Mouse (Mus musculus) C2C12 (cell line): ENCODE data around the gene Dffb. TPM values are rescaled to one million over a fixed set of nuclear protein-coding genes. Genes with fewer than 3 reads are reported as not detected.

ENCODE experiments used
- H3K27me3 ChIP-seq: one replicate; pipeline ENCODE4 v1.6.1; 2011; ENCODE audit not compliant: control insufficient read depth, insufficient read depth, insufficient read length
- H3K36me3 ChIP-seq: one replicate; pipeline ENCODE4 v1.6.1; 2011; ENCODE audit not compliant: control insufficient read depth, insufficient read depth
- H3K4me3 ChIP-seq: one replicate; pipeline ENCODE4 v1.5.1; 2011; ENCODE audit warnings: mild to moderate bottlenecking, control low read depth; ENCODE audit not compliant: poor library complexity, insufficient read depth, severe bottlenecking
- H3K79me2 ChIP-seq: one replicate; pipeline ENCODE4 v1.6.1; 2011; ENCODE audit not compliant: control insufficient read depth, insufficient read depth
- H3K79me3 ChIP-seq: one replicate; pipeline ENCODE4 v1.6.1; 2011; ENCODE audit warnings: low read depth, control low read depth
- H3ac ChIP-seq: one replicate; pipeline ENCODE3; 2011; ENCODE audit warnings: low read depth; ENCODE audit not compliant: control insufficient read depth, insufficient read length
- CEBPB ChIP-seq: IDR thresholded peaks from one replicate; pipeline ENCODE4 v1.6.1; 2011; ENCODE audit warnings: low read depth, mild to moderate bottlenecking, control low read depth, moderate library complexity
- CTCF ChIP-seq: IDR thresholded peaks from one replicate; pipeline ENCODE4 v1.5.1; 2011; ENCODE audit not compliant: control insufficient read depth, insufficient read depth, insufficient read length
- FOSL1 ChIP-seq: IDR thresholded peaks from one replicate; pipeline ENCODE4 v1.8.0; 2011; ENCODE audit warnings: mild to moderate bottlenecking, low read length; ENCODE audit not compliant: poor library complexity, insufficient read depth, severe bottlenecking
- MAX ChIP-seq: IDR thresholded peaks from one replicate; pipeline ENCODE4 v1.6.1; 2011; ENCODE audit warnings: mild to moderate bottlenecking, control low read depth
- MYOD1 ChIP-seq: IDR thresholded peaks from one replicate; pipeline ENCODE4 v1.6.1; 2011; ENCODE audit warnings: low read depth; ENCODE audit not compliant: control insufficient read depth, insufficient read length
- MYOG ChIP-seq: IDR thresholded peaks from one replicate; pipeline ENCODE4 v1.6.1; 2011; ENCODE audit not compliant: control insufficient read depth, insufficient read length; ENCODE audit errors: extremely low read depth
- USF1 ChIP-seq: IDR thresholded peaks from one replicate; pipeline ENCODE4 v1.6.1; 2011; ENCODE audit warnings: low read depth, mild to moderate bottlenecking, control low read depth, moderate library complexity
- polyA plus RNA-seq: library from polyadenylated mRNA; unstranded; fragments of >200 nt; fragmentation: generic; extraction: Trizol; gene quantifications from one replicate; pipeline ENCODE4 v1.2.1, GENCODE M21; 2012; ENCODE audit warnings: missing spikeins

Gene Dffb
- polyA plus RNA-seq, 1 experiment, result 3.2 TPM

DNA sequence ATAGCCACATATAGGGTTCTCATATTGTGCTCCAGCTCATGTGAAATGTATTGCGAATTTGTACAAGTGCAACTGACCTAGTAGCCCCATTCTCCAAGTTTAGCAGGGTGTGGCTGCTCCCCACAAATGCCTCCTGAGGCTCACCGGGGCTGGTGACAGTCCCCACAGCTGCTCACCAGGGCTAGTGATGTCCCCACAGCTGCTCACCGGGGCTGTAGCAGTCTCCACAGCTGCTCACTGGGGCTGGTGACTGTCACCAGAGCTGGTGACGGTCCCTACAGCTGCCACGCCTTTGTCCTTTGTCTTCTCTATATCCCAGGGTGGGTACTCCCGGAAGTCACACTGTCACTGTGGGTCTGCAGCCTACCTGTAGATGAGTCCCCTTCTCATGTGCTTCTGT, 31.3 kb upstream of the Dffb start:
- no peak overlapping the region for H3ac ChIP-seq
- TF ChIP-seq MAX (no peak), USF1 (no peak), MYOG (no peak), CEBPB (no peak)
- no peaks in the 10 kb centered on the region for H3K36me3 ChIP-seq
- H3K4me3 ChIP-seq, result no peak overlapping the region
- no peaks in the 10 kb centered on the region for H3K27me3 ChIP-seq
- H3K79me2 ChIP-seq, result no peaks in the 10 kb centered on the region
- H3K79me3 ChIP-seq, result no peaks in the 10 kb centered on the region

DNA sequence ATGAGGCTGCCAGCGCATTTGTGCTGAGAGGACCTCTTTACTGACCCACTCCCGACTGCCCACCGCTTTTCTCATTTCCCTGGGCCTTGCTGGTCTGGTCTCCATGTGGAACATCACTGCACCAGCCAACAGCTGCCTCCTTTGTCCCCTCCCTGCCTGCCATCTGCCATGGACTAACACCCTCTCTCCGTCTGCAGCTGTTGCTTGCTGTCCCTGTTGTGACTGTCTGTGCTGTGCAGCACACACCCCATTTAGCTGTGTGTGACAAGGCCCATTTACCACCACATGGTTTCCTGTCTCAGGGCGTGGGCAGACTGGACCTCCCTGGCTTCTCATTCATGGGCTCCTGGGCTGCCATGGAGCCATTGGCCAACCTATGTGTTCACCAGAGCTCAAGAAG, 30.6 kb upstream of the Dffb start:
- no peak overlapping the region for H3K4me3 ChIP-seq
- H3K79me2 ChIP-seq, result no peaks in the 10 kb centered on the region
- no peak for TF ChIP-seq CTCF
- no peak for TF ChIP-seq MYOG
- TF ChIP-seq CEBPB, result no peak
- TF ChIP-seq MAX, result no peak
- no peak for TF ChIP-seq USF1
- TF ChIP-seq FOSL1, result no peak
- TF ChIP-seq MYOD1, result no peak
- H3K79me3 ChIP-seq, result no peaks in the 10 kb centered on the region
- no peaks in the 10 kb centered on the region for H3K36me3 ChIP-seq
- no peaks in the 10 kb centered on the region for H3K27me3 ChIP-seq
- no peak overlapping the region for H3ac ChIP-seq

DNA sequence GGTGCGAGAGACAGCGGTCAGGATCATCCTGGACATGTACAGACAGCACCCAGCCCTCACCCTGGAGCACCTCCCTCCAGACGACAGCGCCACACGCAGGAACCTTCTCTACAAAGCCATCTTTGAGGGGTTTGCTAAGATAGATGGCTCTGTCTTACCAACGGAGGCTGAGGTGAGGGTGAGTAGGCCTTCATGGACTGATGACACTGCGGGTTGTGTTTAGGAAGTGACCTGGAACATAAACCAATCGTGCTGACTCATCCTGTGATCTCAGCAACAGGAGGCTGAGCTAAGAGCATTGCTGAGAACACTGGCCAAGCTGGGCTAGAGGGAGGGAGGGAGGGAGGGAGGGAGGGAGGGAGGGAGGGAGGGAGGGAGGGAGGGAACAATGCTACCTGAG, 18.6 kb upstream of the Dffb start:
- no peaks in the 10 kb centered on the region for H3K79me3 ChIP-seq
- TF ChIP-seq MYOG (no peak), FOSL1 (no peak), MYOD1 (no peak), MAX (no peak), CTCF (no peak), CEBPB (no peak), USF1 (no peak)
- no peaks in the 10 kb centered on the region for H3K79me2 ChIP-seq
- H3K36me3 ChIP-seq, result peaks cover 51% of the 10 kb centered on the region
- no peak overlapping the region for H3K4me3 ChIP-seq
- no peak overlapping the region for H3ac ChIP-seq
- H3K27me3 ChIP-seq, result no peaks in the 10 kb centered on the region

DNA sequence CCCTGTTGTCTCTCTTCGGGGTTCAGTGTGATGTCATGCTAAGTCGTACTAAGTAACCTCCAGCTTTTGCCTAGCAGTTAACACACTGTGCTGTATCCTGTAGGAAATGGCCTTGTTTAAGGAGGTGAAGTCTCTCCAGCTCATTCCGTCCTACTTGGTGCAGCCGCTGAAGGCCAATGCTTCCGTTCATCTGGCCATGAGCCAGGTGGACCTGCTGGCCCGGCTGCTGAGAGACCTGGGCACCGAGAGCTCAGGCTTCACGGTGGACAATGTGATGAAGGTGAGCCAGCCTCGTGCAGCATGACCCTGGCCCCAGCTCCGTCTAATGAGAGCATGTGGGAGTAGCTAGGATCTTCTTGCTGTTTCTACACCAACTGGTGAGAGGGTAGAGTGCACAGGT, 17.8 kb upstream of the Dffb start:
- no peak for TF ChIP-seq MYOD1
- TF ChIP-seq CEBPB, result no peak
- no peak for TF ChIP-seq USF1
- TF ChIP-seq MYOG, result no peak
- TF ChIP-seq MAX, result no peak
- no peak for TF ChIP-seq FOSL1
- no peak for TF ChIP-seq CTCF
- no peaks in the 10 kb centered on the region for H3K79me2 ChIP-seq
- peaks cover 50% of the 10 kb centered on the region for H3K36me3 ChIP-seq
- no peak overlapping the region for H3K4me3 ChIP-seq
- no peaks in the 10 kb centered on the region for H3K79me3 ChIP-seq
- no peaks in the 10 kb centered on the region for H3K27me3 ChIP-seq
- H3ac ChIP-seq, result no peak overlapping the region

DNA sequence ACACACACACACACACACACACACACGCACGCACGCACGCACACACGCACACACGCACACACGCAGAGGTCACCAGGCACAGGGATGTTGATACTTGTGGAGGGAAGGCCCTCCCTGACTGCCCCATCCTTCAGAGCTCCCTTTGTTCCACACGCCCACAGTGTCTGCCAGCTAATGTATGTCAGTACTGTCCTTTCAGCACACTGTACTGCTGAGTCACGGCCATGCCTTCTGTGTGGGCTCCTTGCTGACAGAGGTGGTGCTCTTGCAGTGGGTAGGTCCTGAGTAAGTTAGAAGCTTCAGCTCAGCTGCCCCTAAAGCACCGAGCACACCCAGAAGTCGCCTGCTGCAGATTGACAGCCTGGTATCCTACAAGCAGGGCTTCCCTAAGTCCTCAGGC, 5.5 kb upstream of the Dffb start:
- TF ChIP-seq MYOD1 (no peak), CEBPB (no peak), FOSL1 (no peak), USF1 (no peak), CTCF (no peak), MYOG (no peak), MAX (no peak)
- Histone ChIP-seq H3K36me3 (peaks cover 20% of the 10 kb centered on the region), H3K79me3 (peaks cover 19% of the 10 kb centered on the region)

DNA sequence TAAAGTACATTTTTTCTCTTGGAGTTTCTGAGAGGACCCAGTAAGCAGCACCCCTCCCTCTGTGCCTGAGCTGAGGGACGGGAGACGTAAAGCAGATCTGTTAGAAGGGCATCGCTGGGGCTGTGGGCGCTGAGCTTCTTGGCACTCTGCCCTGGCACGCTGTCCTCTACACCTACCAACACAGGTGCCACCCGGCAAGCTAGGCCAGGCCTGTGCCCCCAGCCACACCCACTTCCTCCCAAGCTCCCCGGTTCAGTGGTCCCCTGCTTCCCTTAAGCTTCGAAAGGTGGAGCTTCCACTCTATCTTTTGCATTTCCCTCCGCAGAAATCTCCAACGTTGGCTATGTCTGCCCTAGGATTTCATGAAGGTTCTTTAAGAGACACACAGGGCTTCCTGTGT, 4.3 kb upstream of the Dffb start:
- no peak overlapping the region for H3K4me3 ChIP-seq
- H3K36me3 ChIP-seq, result peaks cover 17% of the 10 kb centered on the region
- no peaks in the 10 kb centered on the region for H3K27me3 ChIP-seq
- no peak for TF ChIP-seq MYOG
- no peak for TF ChIP-seq USF1
- no peak for TF ChIP-seq MYOD1
- no peak for TF ChIP-seq CTCF
- no peak for TF ChIP-seq MAX
- TF ChIP-seq FOSL1, result no peak
- TF ChIP-seq CEBPB, result no peak
- peaks cover 40% of the 10 kb centered on the region for H3K79me2 ChIP-seq
- H3K79me3 ChIP-seq, result peaks cover 23% of the 10 kb centered on the region
- H3ac ChIP-seq, result no peak overlapping the region

More for the DNA sequence above, 5.5 kb upstream of the Dffb start:
- Histone ChIP-seq H3K79me2 (peaks cover 35% of the 10 kb centered on the region), H3K27me3 (no peaks in the 10 kb centered on the region), H3K4me3 (no peak overlapping the region), H3ac (no peak overlapping the region)
